Mouse (Mus musculus) heart, postnatal 36 days (tissue): ENCODE results near the gene Selp. TPM values are rescaled to one million over a fixed set of nuclear protein-coding genes. Genes with fewer than 3 reads are reported as not detected.

Experiments used
- DNase-seq, 2 experiments: peaks; one replicate each; pipeline ENCODE4 v3.0.0; 2021 to 2022
- intact Hi-C: fragments of 180-260 bp; cut with DNase I; formaldehyde crosslinking; loops from one replicate; pipeline ENCODE4 v1.15.1; 2025
- total RNA-seq, 2 experiments: library from RNA; stranded (reverse); gene quantifications; 2 replicates each; pipeline ENCODE4 v1.2.3; 2021

Selp gene
- 1 to 10 TPM; 1.4 to 2.4 TPM for total RNA-seq

GRCm38 (mm10) chr1:164114947-164115493 lies at the start of gene Selp:
Gene Selp (plus strand): TSS chr1:164115264.
- DNase-seq: no peak
- intact Hi-C loops: no loop called here

DNA sequence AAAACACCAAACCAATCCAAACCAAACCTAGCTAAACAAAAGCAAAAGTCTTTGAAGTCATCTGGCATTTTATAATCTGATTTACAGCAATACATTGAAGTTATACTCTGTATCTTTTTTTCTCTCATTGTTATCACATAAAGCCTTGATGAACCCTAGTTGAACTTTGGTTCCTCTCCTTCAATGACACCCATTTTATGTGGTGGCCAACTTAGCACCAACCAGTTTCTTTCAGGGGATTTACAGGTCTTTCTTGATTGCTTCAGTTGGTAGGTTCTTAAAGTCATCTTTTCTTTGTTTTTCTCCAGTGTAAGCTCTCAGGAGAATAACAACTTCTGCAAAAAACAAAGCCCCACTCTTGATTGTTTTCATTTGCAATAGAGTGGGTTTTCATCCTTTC lies 45.8 kb upstream of the Selp start:
- intact Hi-C loops: no loop called here

DNA sequence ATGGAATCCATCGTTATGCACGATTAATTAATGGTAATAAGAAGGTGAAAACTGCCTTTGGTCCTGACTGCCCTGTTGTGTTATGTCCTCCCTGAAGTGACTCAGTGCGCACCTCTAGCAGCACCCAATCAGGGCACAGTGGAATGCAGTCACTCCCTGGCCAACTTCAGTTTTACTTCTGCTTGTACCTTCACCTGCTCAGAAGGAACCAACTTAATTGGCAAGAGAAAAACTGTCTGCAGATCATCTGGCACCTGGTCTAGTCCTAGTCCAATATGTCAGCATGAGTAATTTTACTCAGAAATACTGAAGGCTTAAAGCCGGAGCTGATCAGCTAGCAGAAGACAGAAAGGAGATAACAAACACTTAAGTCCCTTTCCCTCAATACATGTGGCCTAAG lies 44.6 kb upstream of the Selp start:
- intact Hi-C loops: no loop called here
- DNase-seq: no peak

More for the DNA sequence above, 45.8 kb upstream of the Selp start:
- DNase-seq: no peak

DNA sequence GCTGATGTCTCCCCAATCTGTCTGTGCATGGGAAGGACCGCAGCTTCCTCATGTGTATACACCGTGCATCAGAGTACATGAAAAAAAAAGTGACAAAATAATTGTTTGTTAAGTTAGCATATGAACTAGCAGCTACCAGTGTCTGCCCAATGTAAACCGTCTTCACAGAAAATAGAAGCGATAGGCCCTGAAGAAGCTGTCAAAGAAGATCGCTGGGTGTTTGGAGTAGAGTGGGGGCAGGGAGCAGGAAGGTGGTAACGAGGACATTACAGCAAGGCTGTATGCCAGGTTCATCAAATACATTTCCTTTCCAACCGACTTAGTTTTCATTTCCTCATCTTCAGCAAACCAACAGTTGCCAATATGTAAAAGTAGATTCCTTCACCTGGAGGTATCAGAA lies 44.0 kb upstream of the Selp start:
- intact Hi-C loops: no loop called here
- DNase-seq: no peak

DNA sequence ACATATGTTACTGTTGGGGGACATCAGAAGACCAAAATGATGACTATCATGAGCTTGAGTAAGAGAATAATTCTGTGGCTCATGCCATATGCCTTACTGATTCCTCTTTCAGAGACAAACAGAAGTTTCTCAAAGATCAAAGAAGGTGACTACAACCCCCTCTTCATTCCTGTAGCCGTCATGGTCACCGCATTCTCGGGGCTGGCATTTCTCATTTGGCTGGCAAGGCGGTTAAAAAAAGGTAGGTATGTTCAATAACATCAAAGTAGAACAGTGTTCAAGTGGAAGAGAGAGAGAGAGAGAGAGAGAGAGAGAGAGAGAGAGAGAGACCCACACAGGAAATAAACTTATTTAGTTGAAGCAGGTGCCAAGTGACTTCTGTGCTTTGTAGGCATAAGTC lies 43.1 kb upstream of the Selp start:
- intact Hi-C loops: no loop called here

GRCm38 (mm10) chr1:164073091-164073490 lies 42.0 kb upstream of the Selp start:
- DNase-seq: no peak
- intact Hi-C loops: no loop called here

More for the DNA sequence above, 43.1 kb upstream of the Selp start:
- no peak for DNase-seq

GRCm38 (mm10) chr1:164073803-164074202 lies 41.3 kb upstream of the Selp start:
- intact Hi-C loops: no loop called here
- no peak for DNase-seq

DNA sequence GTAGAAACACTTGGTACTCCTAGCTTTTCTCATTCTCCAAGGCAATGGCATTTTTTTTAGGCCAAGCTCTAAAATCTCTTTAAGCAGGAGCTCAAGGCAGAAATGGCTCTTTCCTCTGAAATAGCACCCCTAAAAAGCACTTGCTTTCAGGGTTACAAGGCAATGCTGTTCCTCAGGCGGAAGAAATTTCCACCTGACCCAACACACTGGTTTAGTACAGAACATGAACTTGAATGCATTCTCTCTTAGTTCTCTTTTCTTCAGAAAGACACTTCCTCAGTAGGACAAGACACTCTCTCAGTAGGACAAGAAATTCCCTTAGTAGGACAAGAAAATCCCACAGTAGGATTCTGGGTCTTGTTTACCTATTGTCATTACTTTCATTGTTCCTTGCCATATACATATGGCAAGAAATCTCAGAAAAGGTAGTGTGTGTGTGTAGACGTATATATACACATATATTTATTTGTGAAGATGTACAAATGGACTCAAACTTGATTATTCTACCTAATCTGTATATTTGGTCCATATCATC lies 40.4 kb upstream of the Selp start:
- no peak for DNase-seq
- intact Hi-C loops: no loop called here

GRCm38 (mm10) chr1:164075416-164075815 lies 39.6 kb upstream of the Selp start:
- intact Hi-C loops: no loop called here
- DNase-seq: no peak

GRCm38 (mm10) chr1:164076441-164076840 lies 38.6 kb upstream of the Selp start:
- intact Hi-C loops: no loop called here
- DNase-seq: no peak

DNA sequence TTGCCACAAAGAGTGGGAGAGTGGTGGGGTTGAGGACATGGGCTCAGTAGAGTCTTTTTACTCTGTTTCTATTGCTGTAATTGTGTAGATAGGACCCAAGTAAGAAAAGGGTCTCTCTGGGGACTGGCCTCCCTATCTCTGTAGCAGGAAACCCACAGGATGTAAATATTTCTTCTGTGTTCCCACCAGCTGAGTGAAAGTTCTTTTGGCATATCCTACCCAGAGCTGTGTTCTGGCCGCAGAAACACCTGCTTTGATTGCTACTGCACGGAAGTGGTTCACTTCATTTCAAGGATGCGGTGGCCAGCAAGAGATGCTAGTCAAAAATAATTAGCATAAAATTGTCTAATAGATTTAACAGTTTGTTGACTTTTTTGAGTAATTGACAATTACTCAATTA lies 38.0 kb upstream of the Selp start:
- intact Hi-C loops: no loop called here
- no peak for DNase-seq

- DNase-seq: no peak
- intact Hi-C loops: no loop called here
These were observed 36.7 kb upstream of the Selp start for GRCm38 (mm10) chr1:164078323-164078741.

GRCm38 (mm10) chr1:164079091-164079490 lies 36.0 kb upstream of the Selp start:
- no peak for DNase-seq
- intact Hi-C loops: no loop called here

DNA sequence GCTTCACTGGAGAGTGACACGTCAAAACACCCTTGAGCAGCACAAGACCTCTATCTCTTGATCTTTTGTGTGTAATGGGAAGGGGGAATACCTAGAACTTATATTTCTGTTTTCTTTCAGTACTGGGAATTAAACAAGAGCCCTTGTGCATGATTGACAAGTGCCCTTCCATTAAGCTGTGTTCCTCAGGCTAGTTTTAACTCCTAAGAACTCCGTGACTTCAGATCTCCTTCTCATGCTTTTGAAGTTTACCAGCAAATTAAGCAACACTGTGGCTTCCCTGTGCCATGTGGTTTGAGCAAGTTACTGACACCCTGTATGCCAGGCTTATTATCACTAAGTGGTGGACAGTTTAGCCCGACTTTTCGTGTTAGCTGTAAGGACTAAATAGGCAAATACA lies 32.0 kb upstream of the Selp start:
- DNase-seq: no peak
- intact Hi-C loops: no loop called here

GRCm38 (mm10) chr1:164086797-164087196 lies 28.3 kb upstream of the Selp start:
- DNase-seq: no peak
- intact Hi-C loops: no loop called here

GRCm38 (mm10) chr1:164087872-164088271 lies 27.2 kb upstream of the Selp start:
- intact Hi-C loops: no loop called here

DNA sequence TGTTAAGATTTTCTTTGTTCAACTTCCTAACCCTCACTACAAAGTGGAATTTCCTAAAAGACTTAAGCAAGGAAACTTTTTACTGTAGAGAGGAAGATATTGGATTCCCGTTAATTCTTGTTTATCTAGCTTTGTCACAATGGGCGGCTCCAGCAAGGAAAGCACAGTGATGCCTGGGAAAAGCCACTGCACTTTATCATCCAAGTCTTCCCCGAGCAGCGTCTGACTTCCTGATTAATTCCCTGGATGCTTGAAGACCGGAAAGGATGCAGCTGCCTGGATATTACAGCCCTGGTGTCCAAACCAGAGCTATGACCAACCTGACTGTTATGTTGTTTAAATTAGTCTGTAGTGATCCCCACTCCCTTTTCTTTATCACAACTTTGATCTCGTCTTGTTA lies 18.3 kb upstream of the Selp start:
- intact Hi-C loops: no loop called here
- DNase-seq: peak in 1 of 2 experiments; percentile 3

More at GRCm38 (mm10) chr1:164087872-164088271, 27.2 kb upstream of the Selp start:
- DNase-seq: no peak

- intact Hi-C loops: no loop called here
- DNase-seq: no peak
These were observed 17.2 kb upstream of the Selp start for GRCm38 (mm10) chr1:164097911-164098310.

- DNase-seq: peak in 1 of 2 experiments; percentile 12
- intact Hi-C loops: no loop called here
These were observed 16.7 kb upstream of the Selp start for GRCm38 (mm10) chr1:164098372-164098771.

GRCm38 (mm10) chr1:164109763-164110162 lies 5.3 kb upstream of the Selp start:
- DNase-seq: no peak
- intact Hi-C loops: no loop called here

- DNase-seq: no peak
These were observed 4.3 kb upstream of the Selp start for GRCm38 (mm10) chr1:164110591-164111329.

DNA sequence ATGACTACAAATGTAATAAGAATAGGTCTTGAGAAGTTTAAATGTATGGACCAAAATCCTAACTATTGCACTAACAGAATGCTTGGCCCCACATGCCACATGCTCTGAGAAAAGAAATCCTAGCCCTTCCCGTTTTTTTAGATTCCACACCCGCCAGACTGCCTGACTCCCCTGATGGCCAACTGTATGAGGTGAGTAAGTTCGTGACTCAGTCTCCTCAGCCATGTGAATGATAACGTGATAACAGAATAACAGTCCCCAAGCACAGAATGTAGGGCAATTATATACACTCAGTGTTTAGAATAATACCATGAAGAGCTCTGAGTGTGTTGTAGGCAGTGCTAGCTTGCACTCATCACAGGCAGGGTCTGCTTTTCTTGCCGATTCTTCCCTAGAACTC lies 784 bp upstream of the Selp start:
- DNase-seq: no peak
- intact Hi-C loops: no loop called here

More at GRCm38 (mm10) chr1:164110591-164111329, 4.3 kb upstream of the Selp start:
- intact Hi-C loops: no loop called here
